Mouse (Mus musculus): ENCODE data around the gene Car5a.
A peak's percentile ranks its signal among the peaks of the same experiment; 100 is the strongest.

Gene Car5a

GRCm38 (mm10) chr8:121944831-121945230 is at the start of gene Car5a:
Gene Car5a, minus strand, starts transcription at chr8:121944904.
- DNase-seq (ENCODE audit: extremely low read depth, insufficient read length, low spot score): no peak

- DNase-seq (ENCODE audit: extremely low read depth, insufficient read length, low spot score): no peak
Observed at GRCm38 (mm10) chr8:121992911-121993310, 48.2 kb upstream of the Car5a start.

- DNase-seq (ENCODE audit: extremely low read depth, insufficient read length, low spot score): no peak
Observed at GRCm38 (mm10) chr8:121991611-121992010, 46.9 kb upstream of the Car5a start.

GRCm38 (mm10) chr8:121990506-121991255 is 46.0 kb upstream of the Car5a start:
- peak; percentile 71 for DNase-seq (ENCODE audit: extremely low read depth, insufficient read length, low spot score)

- no peak for DNase-seq (ENCODE audit: extremely low read depth, insufficient read length, low spot score)
Observed at GRCm38 (mm10) chr8:121987892-121988291, 43.2 kb upstream of the Car5a start.

GRCm38 (mm10) chr8:121985673-121986072 is 41.0 kb upstream of the Car5a start:
- no peak for DNase-seq (ENCODE audit: extremely low read depth, insufficient read length, low spot score)

- DNase-seq (ENCODE audit: extremely low read depth, insufficient read length, low spot score): no peak
Observed at GRCm38 (mm10) chr8:121981520-121981895, 36.8 kb upstream of the Car5a start.

- DNase-seq (ENCODE audit: extremely low read depth, insufficient read length, low spot score): no peak
Observed at GRCm38 (mm10) chr8:121980792-121981519, 36.3 kb upstream of the Car5a start.

- no peak for DNase-seq (ENCODE audit: extremely low read depth, insufficient read length, low spot score)
Observed at GRCm38 (mm10) chr8:121978670-121979069, 34.0 kb upstream of the Car5a start.

- DNase-seq (ENCODE audit: extremely low read depth, insufficient read length, low spot score): no peak
Observed at GRCm38 (mm10) chr8:121977819-121978590, 33.3 kb upstream of the Car5a start.

- no peak for DNase-seq (ENCODE audit: extremely low read depth, insufficient read length, low spot score)
Observed at GRCm38 (mm10) chr8:121973906-121974305, 29.2 kb upstream of the Car5a start.

GRCm38 (mm10) chr8:121971488-121972058 is 26.9 kb upstream of the Car5a start:
- DNase-seq (ENCODE audit: extremely low read depth, insufficient read length, low spot score): no peak

- no peak for DNase-seq (ENCODE audit: extremely low read depth, insufficient read length, low spot score)
Observed at GRCm38 (mm10) chr8:121970225-121970624, 25.5 kb upstream of the Car5a start.

GRCm38 (mm10) chr8:121968542-121968941 is 23.8 kb upstream of the Car5a start:
- no peak for DNase-seq (ENCODE audit: extremely low read depth, insufficient read length, low spot score)

GRCm38 (mm10) chr8:121967977-121968376 is 23.3 kb upstream of the Car5a start:
- DNase-seq (ENCODE audit: extremely low read depth, insufficient read length, low spot score): no peak

GRCm38 (mm10) chr8:121966714-121967448 is 22.2 kb upstream of the Car5a start:
- DNase-seq (ENCODE audit: extremely low read depth, insufficient read length, low spot score): no peak

- DNase-seq (ENCODE audit: extremely low read depth, insufficient read length, low spot score): no peak
Observed at GRCm38 (mm10) chr8:121966110-121966509, 21.4 kb upstream of the Car5a start.

- no peak for DNase-seq (ENCODE audit: extremely low read depth, insufficient read length, low spot score)
Observed at GRCm38 (mm10) chr8:121964716-121965512, 20.2 kb upstream of the Car5a start.

GRCm38 (mm10) chr8:121962892-121963291 is 18.2 kb upstream of the Car5a start:
- no peak for DNase-seq (ENCODE audit: extremely low read depth, insufficient read length, low spot score)

- no peak for DNase-seq (ENCODE audit: extremely low read depth, insufficient read length, low spot score)
Observed at GRCm38 (mm10) chr8:121958395-121958794, 13.7 kb upstream of the Car5a start.
